Mouse (Mus musculus): ENCODE measurements around the gene Ap1s1.

GRCm38 (mm10) chr5:137031076-137032032 is 14.6 kb downstream of the Ap1s1 start:
- TF ChIP-seq CTCF (IDR thresholded peaks at IDR 0.05; ENCODE audit: control insufficient read depth, insufficient read depth, low read length): no peak
- no peak for TF ChIP-seq POLR2A (IDR thresholded peaks at IDR 0.05; ENCODE audit: borderline replicate concordance, control insufficient read depth, low read depth, low read length)
